Mouse (Mus musculus) liver, embryonic 14.5 days (tissue): Measurements from ENCODE around the gene Grin2c.

ENCODE experiments used
- CTCF ChIP-seq: IDR thresholded peaks from 2 replicates; pipeline ENCODE4 v1.5.1; 2016; ENCODE audit warnings: antibody characterized with exemption, low read depth, control low read depth
- EP300 ChIP-seq: IDR thresholded peaks from 2 replicates; pipeline ENCODE4 v1.6.1; 2016; ENCODE audit warnings: antibody characterized with exemption, low read depth

DNA sequence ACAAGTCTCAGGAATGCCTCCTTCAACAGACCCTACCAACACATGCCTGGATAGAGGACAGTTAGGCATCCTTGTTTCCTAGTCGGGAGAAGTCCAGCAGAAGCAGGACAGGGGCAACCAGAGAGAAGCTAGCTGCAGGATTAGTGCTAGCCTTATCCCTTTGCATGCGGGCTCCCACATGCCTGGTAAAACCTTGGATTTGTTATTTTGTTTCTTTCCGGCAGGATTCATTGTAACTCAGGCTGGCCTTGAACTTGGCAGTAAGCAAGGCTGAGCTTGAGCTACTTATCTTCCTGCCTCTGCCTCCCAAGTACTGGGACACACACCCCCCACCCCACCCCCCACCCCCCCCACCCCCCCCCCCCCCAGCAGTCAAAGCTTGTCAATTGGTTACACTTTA is 15.8 kb downstream of the Grin2c start:
- TF ChIP-seq CTCF, result no peak
- TF ChIP-seq EP300, result no peak
